Mouse (Mus musculus) liver, embryonic 14.5 days (tissue): ENCODE data around the gene Dynll2. TPM values are rescaled to one million over a fixed set of nuclear protein-coding genes. Genes with fewer than 3 reads are reported as not detected.

Source experiments
- ATAC-seq: fragments of 200-750 bp; cut with Nextera tagmentation; 2 replicates; pipeline ENCODE4 v1.8.0; 2017; ENCODE audit warnings: moderate number of reproducible peaks, mild to moderate bottlenecking, moderate library complexity; ENCODE audit not compliant: insufficient read depth
- DNase-seq, 3 experiments: peaks; one replicate each; pipeline ENCODE4 v3.0.0-alpha.2; 2012 to 2013; ENCODE audit warnings: low read depth in 3 of 3, low spot score in 3 of 3
- H3K27ac ChIP-seq: fragments of 300-500 bp; sonication (generic); 2 replicates; pipeline ENCODE4 v1.5.1; 2014; ENCODE audit warnings: moderate library complexity, mild to moderate bottlenecking, control low read depth, inconsistent platforms
- H3K27me3 ChIP-seq: fragments of 300-500 bp; sonication (generic); 2 replicates; pipeline ENCODE4 v1.6.1; 2014; ENCODE audit warnings: mild to moderate bottlenecking, low read length, moderate library complexity; ENCODE audit not compliant: control insufficient read depth, insufficient read depth
- H3K36me3 ChIP-seq: fragments of 300-500 bp; sonication (generic); replicated peaks from 2 replicates; pipeline ENCODE4 v1.6.1; 2014; ENCODE audit warnings: low read depth; ENCODE audit not compliant: control insufficient read depth, insufficient read depth
- H3K4me1 ChIP-seq, 2 experiments: fragments of 200-500 bp in 1 of 2; fragments of 300-500 bp in 1 of 2; sonication (generic) in 1 of 2; replicated peaks; 2 replicates each; pipeline ENCODE4 v1.6.1; 2012 to 2014; ENCODE audit warnings: antibody characterized with exemption in 1 of 2, inconsistent platforms in 1 of 2, low read length in 1 of 2; ENCODE audit not compliant: control insufficient read depth in 2 of 2, insufficient read depth in 2 of 2
- H3K4me2 ChIP-seq: fragments of 300-500 bp; sonication (generic); 2 replicates; pipeline ENCODE4 v1.6.1; 2014; ENCODE audit warnings: low read depth, mild to moderate bottlenecking, control low read depth, moderate library complexity
- H3K4me3 ChIP-seq, 2 experiments: fragments of 200-500 bp in 1 of 2; fragments of 300-500 bp in 1 of 2; sonication (generic) in 1 of 2; 2 replicates each; pipeline ENCODE4 v1.5.1; 2012 to 2014; ENCODE audit warnings: low read depth in 2 of 2, low read length in 2 of 2, mild to moderate bottlenecking in 2 of 2, control low read depth in 1 of 2, inconsistent platforms in 1 of 2, moderate library complexity in 1 of 2; ENCODE audit not compliant: insufficient read depth in 1 of 2
- H3K9ac ChIP-seq: fragments of 300-500 bp; sonication (generic); replicated peaks from 2 replicates; pipeline ENCODE4 v1.6.1; 2014; ENCODE audit warnings: mild to moderate bottlenecking, control low read depth, moderate library complexity
- H3K9me3 ChIP-seq: fragments of 300-500 bp; sonication (generic); 2 replicates; pipeline ENCODE4 v1.6.1; 2016; ENCODE audit warnings: low read length, mixed read lengths; ENCODE audit not compliant: control insufficient read depth
- CTCF ChIP-seq: IDR thresholded peaks from 2 replicates; pipeline ENCODE4 v1.5.1; 2016; ENCODE audit warnings: antibody characterized with exemption, low read depth, control low read depth
- EP300 ChIP-seq: IDR thresholded peaks from 2 replicates; pipeline ENCODE4 v1.6.1; 2016; ENCODE audit warnings: antibody characterized with exemption, low read depth
- WGBS: fragments of 180-500 bp; shearing (Covaris S2); extraction: QIAGEN DNeasy Blood & Tissue Kit; methylation state at CpG from one replicate; pipeline ENCODE4 v1.1.7; 2014; ENCODE audit not compliant: insufficient replicate concordance; 5-methylcytosine and 5-hydroxymethylcytosine counted together
- polyA plus RNA-seq, 2 experiments: library from polyadenylated mRNA; depleted of rRNA in 1 of 2; stranded (reverse) in 1 of 2; unstranded in 1 of 2; fragments of >200 nt; fragmentation: Nextera tagmentation in 1 of 2; extraction: Ambion mirVana in 1 of 2; gene quantifications; 2 replicates each; pipeline versions ENCODE4 v1.2.1 to v1.2.3; 2012 to 2014

The Dynll2 gene
- polyA plus RNA-seq, 2 experiments = 5.7 to 21.5 TPM

- Histone ChIP-seq H3K36me3 (no peaks in the 10 kb centered on the region), H3K4me2 (no peak overlapping the region), H3K27ac (no peak overlapping the region), H3K27me3 (no peaks in the 10 kb centered on the region), H3K4me1 (no peaks in the 10 kb centered on the region), H3K9me3 (no peaks in the 10 kb centered on the region), H3K4me3 (no peak overlapping the region), H3K9ac (no peak overlapping the region)
- no peak for TF ChIP-seq EP300
- peak; percentile 40; the same call in 1 of the 2 replicates for TF ChIP-seq CTCF
- no peak for DNase-seq
- ATAC-seq = no peak
- 17% methylated on average over 1 of the region's 1 CpGs for WGBS
Observed at GRCm38 (mm10) chr11:87955144-87955543, 32.2 kb downstream of the Dynll2 start.

- TF ChIP-seq CTCF = peak; percentile 55
- no peak for TF ChIP-seq EP300
- Histone ChIP-seq H3K4me3 (no peak overlapping the region), H3K4me1 (no peaks in the 10 kb centered on the region), H3K9me3 (no peaks in the 10 kb centered on the region), H3K36me3 (no peaks in the 10 kb centered on the region), H3K9ac (no peak overlapping the region), H3K27me3 (no peaks in the 10 kb centered on the region), H3K4me2 (no peak overlapping the region), H3K27ac (no peak overlapping the region)
- ATAC-seq (no peak), DNase-seq (no peak)
- 1% methylated on average over 2 of the region's 2 CpGs for WGBS
Observed at GRCm38 (mm10) chr11:87949990-87950389, 37.3 kb downstream of the Dynll2 start.

DNA sequence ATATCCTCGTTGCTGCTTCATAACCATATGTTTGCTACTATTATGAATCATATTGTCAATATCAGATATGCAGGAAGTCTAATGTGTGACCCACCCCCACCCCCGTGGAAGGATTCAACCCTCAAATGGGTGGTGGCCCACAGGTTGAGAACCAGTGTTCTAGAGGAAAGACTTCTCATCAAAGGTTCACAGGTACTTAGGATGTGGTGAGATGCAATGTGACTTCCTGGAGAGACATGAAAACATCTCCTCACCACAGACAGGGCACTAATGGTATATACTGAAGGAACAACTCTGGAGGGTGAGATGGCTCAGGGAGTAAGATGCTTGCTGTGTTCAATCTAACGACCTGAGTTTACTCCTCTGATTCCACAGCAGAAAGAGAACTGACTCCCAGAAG lies 51.9 kb downstream of the Dynll2 start:
- H3K4me3 ChIP-seq = no peak overlapping the region
- H3K9ac ChIP-seq = no peak overlapping the region
- 41% methylated on average over 3 of the region's 3 CpGs for WGBS
- TF ChIP-seq EP300 (no peak), CTCF (no peak)
- H3K27me3 ChIP-seq = no peaks in the 10 kb centered on the region
- H3K4me2 ChIP-seq = no peak overlapping the region
- H3K9me3 ChIP-seq = no peaks in the 10 kb centered on the region
- DNase-seq (no peak), ATAC-seq (no peak)
- no peaks in the 10 kb centered on the region for H3K36me3 ChIP-seq
- no peaks in the 10 kb centered on the region for H3K4me1 ChIP-seq
- no peak overlapping the region for H3K27ac ChIP-seq

DNA sequence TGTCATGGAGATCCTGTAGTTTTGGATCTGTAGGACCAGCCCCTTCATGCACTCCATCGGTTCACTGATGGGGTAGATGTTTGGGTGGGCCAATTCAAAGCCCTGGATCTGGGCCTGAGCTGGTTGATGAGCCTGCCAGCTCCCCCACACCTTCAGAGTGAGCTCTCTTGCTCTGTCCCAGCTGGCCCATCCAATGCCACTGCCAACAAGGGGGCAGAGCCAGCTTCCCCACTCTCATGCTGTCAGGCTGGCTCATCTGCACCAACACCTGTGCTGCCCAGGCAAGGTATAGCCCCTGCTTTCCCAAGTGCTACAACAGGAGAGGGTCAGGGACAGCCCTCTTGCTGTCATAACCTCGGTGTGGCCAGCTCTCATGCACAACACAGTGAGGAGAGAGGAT lies 53.6 kb downstream of the Dynll2 start:
- WGBS = 40% methylated on average over 2 of the region's 2 CpGs
- Histone ChIP-seq H3K4me2 (no peak overlapping the region), H3K9ac (no peak overlapping the region), H3K4me3 (no peak overlapping the region), H3K36me3 (no peaks in the 10 kb centered on the region), H3K27me3 (no peaks in the 10 kb centered on the region), H3K27ac (no peak overlapping the region), H3K9me3 (no peaks in the 10 kb centered on the region), H3K4me1 (no peaks in the 10 kb centered on the region)
- TF ChIP-seq CTCF (no peak), EP300 (no peak)
- ATAC-seq = no peak
- DNase-seq = no peak

- Histone ChIP-seq H3K4me2 (no peak overlapping the region), H3K27ac (no peak overlapping the region), H3K36me3 (no peaks in the 10 kb centered on the region), H3K9me3 (no peaks in the 10 kb centered on the region), H3K27me3 (no peaks in the 10 kb centered on the region), H3K4me1 (no peaks in the 10 kb centered on the region), H3K9ac (no peak overlapping the region), H3K4me3 (no peak overlapping the region)
- no peak for TF ChIP-seq CTCF
- TF ChIP-seq EP300 = no peak
- DNase-seq (no peak), ATAC-seq (no peak)
- WGBS = 72% methylated on average over 2 of the region's 2 CpGs
Observed at GRCm38 (mm10) chr11:87930348-87930747, 57.0 kb downstream of the Dynll2 start.

Other genes starting within 250 kb of the Dynll2 start
- 111 TPM in 2 replicates for gene Supt4a, start 250.0 kb downstream of the Dynll2 start, polyA plus RNA-seq (2012; rRNA removed)
- 211 and 214 TPM in 2 replicates for gene Supt4a, start 250.0 kb downstream of the Dynll2 start, polyA plus RNA-seq (2014; fragmentation: Nextera tagmentation; extraction: Ambion mirVana)
- 5.4 and 5.5 TPM in 2 replicates for gene Tspoap1, start 227.0 kb downstream of the Dynll2 start, polyA plus RNA-seq (2012; rRNA removed)
- gene Tspoap1, start 227.0 kb downstream of the Dynll2 start, polyA plus RNA-seq (2014; fragmentation: Nextera tagmentation; extraction: Ambion mirVana) = 1.1 and 2.4 TPM in 2 replicates
- 142 and 163 TPM in 2 replicates for gene Mpo, start 194.0 kb downstream of the Dynll2 start, polyA plus RNA-seq (2012; rRNA removed)
- gene Mpo, start 194.0 kb downstream of the Dynll2 start, polyA plus RNA-seq (2014; fragmentation: Nextera tagmentation; extraction: Ambion mirVana) = 301 and 360 TPM in 2 replicates
- 0.02 TPM in 1 of 2 replicates, not detected in the other for gene Lpo, start 159.2 kb downstream of the Dynll2 start, polyA plus RNA-seq (2012; rRNA removed)
- gene Lpo, start 159.2 kb downstream of the Dynll2 start, polyA plus RNA-seq (2014; fragmentation: Nextera tagmentation; extraction: Ambion mirVana) = not detected in 2 replicates
- gene Mks1, start 134.3 kb downstream of the Dynll2 start, polyA plus RNA-seq (2012; rRNA removed) = 2.0 and 2.3 TPM in 2 replicates
- gene Mks1, start 134.3 kb downstream of the Dynll2 start, polyA plus RNA-seq (2014; fragmentation: Nextera tagmentation; extraction: Ambion mirVana) = 0.71 and 0.86 TPM in 2 replicates
- 3.4 and 3.8 TPM in 2 replicates for gene Epx, start 112.0 kb downstream of the Dynll2 start, polyA plus RNA-seq (2012; rRNA removed)
- gene Epx, start 112.0 kb downstream of the Dynll2 start, polyA plus RNA-seq (2014; fragmentation: Nextera tagmentation; extraction: Ambion mirVana) = 0.39 and 0.65 TPM in 2 replicates
- gene Olfr462, start 95.3 kb downstream of the Dynll2 start, polyA plus RNA-seq (2012; rRNA removed) = not detected in 2 replicates
- gene Olfr462, start 95.3 kb downstream of the Dynll2 start, polyA plus RNA-seq (2014; fragmentation: Nextera tagmentation; extraction: Ambion mirVana) = not detected in 2 replicates
- gene Olfr463, start 90.1 kb downstream of the Dynll2 start, polyA plus RNA-seq (2012; rRNA removed) = not detected in 2 replicates
- gene Olfr463, start 90.1 kb downstream of the Dynll2 start, polyA plus RNA-seq (2014; fragmentation: Nextera tagmentation; extraction: Ambion mirVana) = not detected in 2 replicates
- gene Olfr464, start 66.6 kb downstream of the Dynll2 start, polyA plus RNA-seq (2012; rRNA removed) = not detected in 2 replicates
- not detected in 2 replicates for gene Olfr464, start 66.6 kb downstream of the Dynll2 start, polyA plus RNA-seq (2014; fragmentation: Nextera tagmentation; extraction: Ambion mirVana)
- gene Srsf1, start 59.8 kb upstream of the Dynll2 start, polyA plus RNA-seq (2012; rRNA removed) = 111 and 163 TPM in 2 replicates
- 139 and 158 TPM in 2 replicates for gene Srsf1, start 59.8 kb upstream of the Dynll2 start, polyA plus RNA-seq (2014; fragmentation: Nextera tagmentation; extraction: Ambion mirVana)
- gene Vezf1, start 80.7 kb upstream of the Dynll2 start, polyA plus RNA-seq (2012; rRNA removed) = 4.7 and 5.7 TPM in 2 replicates
- gene Vezf1, start 80.7 kb upstream of the Dynll2 start, polyA plus RNA-seq (2014; fragmentation: Nextera tagmentation; extraction: Ambion mirVana) = 7.5 and 9.1 TPM in 2 replicates
- gene Cuedc1, start 110.5 kb upstream of the Dynll2 start, polyA plus RNA-seq (2012; rRNA removed) = 0.76 and 0.96 TPM in 2 replicates
- 0.36 and 0.53 TPM in 2 replicates for gene Cuedc1, start 110.5 kb upstream of the Dynll2 start, polyA plus RNA-seq (2014; fragmentation: Nextera tagmentation; extraction: Ambion mirVana)
- 20.6 and 30.2 TPM in 2 replicates for gene Mrps23, start 216.9 kb upstream of the Dynll2 start, polyA plus RNA-seq (2012; rRNA removed)
- gene Mrps23, start 216.9 kb upstream of the Dynll2 start, polyA plus RNA-seq (2014; fragmentation: Nextera tagmentation; extraction: Ambion mirVana) = 33.3 and 33.7 TPM in 2 replicates